Mouse (Mus musculus) spleen, postnatal 36 days (tissue): Measurements from ENCODE around the gene Gpr89.
A peak's percentile ranks its signal among the peaks of the same experiment; 100 is the strongest.

Experiments
- DNase-seq, 2 experiments: peaks; one replicate each; pipeline ENCODE4 v3.0.0; 2022; ENCODE audit warnings: low spot score in 2 of 2, mixed read lengths in 1 of 2

The Gpr89 gene

DNA sequence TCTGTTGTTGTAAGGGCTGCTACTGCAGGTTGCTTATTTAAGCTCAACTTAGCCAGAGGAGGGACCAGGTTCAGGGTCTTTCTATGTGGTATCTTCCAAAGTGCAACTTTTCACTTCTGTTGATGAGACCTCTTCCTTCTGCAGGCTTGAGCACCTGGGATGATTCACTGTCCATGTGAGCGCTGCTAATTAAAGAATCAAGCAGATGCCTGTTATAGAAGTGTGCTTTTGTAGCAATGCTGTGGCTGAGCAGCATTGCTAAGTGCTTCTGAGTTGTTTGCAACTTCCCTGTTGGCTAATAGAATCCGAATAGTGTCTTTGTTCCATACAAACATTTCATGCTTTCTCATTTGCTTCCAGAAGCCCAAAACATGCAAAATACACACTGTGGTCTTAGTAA, 34.9 kb downstream of the Gpr89 start:
- DNase-seq, result no peak

DNA sequence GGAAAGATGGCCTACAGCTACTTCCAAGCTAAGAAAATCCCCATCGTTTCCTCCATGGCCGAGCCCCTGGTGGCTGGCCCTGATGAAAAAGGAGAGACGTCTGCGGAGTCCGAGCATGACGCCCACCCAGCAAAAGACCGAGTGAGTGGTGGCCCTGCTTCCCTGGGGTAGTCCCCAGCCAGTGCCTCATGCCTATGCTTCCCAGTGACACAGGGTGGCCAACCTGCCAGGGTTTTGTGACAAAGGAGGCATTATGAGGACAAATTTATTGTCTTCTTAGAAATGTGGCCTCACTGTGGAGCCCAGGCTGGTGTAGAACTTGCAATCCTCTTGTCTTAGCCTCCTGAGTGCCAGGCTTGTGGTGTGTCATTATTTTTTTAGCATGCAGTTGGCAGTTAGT, 36.1 kb downstream of the Gpr89 start:
- no peak for DNase-seq

DNA sequence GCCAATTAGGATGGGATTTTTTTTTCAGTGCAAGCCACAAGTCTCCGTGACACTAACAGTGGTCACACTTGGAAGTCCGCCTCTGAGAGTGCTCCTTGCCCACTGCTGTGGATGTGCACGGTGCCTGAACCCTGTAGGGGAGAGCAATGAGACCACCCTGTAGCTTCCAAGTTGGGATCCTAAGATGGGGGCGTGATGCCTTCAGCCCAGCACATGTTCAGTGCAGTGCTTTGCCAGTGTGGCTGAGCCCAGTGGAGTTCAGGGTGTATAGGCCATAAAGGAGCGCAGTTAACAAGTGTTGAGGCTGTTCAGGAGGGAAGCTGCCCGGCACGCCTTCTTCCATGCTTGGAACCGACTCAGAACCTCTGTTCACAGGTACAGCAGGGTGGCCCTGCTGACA, 36.6 kb downstream of the Gpr89 start:
- DNase-seq, result no peak

DNA sequence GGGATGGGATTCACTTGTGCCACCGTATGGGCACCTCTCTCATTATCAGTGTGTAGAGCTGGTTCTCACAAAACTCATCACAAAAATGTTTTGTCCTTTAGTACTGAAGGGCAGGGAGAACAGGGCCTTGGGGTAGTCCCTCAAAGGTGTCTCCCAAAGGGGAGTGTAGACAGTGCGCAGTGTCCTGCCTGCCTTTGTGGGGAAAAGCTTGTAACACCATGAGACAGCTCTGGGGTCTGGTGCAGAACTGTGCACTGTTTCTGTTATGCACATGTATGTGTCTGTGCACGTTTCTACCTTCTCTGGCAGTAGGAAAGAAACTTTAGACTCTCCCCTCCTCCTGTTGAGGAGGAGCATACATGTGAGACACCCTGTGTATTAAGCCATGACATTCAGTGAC, 37.3 kb downstream of the Gpr89 start:
- DNase-seq, result no peak

DNA sequence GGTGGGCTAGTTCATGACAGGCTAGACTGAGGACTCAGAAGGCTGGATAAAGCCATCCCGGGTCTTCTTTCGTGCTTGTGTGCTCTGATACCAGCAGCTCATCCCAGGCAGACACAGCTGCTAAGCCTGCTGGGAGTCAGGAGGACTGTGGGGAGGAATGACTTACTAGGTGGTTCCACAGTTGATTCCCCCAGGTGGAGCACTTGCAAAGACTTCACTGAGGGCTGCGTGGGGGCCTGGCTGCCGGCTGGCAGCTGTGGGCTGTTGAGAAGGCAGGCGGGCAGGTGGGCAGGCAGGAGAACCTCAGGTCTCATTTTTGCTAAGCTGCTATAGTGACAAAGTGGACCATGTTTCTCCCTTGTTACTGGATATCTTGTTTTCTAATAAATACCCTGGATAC, 44.6 kb downstream of the Gpr89 start:
- no peak for DNase-seq

DNA sequence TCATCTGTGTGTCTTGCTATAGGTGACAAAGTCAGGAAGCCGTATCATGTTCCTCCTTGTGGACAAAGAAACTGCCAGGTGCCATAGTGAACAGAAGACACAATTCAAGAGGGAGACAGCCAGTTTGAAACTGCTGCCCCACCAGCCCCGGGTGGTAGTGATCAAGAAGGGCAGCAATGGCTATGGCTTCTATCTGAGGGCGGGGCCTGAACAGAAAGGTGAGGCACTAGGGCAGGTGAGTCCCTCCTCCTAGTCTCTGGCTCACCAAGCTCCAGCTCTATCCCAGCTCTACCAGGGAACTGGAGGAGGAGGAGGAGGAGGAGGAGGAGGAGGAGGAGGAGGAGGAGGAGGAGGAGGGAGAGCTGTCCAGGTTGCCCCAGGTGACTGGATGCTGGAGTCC, 49.3 kb downstream of the Gpr89 start:
- DNase-seq, result no peak

DNA sequence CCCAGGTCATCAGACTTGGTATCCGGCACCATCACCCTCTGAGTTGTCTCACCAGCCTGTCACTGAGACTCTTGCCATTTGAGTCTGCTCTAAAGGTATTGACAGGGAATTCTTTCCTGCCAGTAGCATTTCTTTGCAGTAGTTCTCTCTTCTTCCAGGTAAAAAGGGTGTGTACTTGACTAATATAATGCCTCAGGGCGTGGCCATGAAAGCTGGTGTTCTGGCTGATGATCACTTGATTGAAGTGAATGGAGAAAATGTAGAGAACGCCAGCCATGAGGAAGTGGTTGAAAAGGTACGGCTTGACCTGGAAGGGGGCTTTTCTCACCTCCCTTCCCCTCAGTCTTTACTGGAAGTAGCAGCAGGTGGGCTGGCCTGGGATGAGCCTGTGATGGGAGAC, 50.8 kb downstream of the Gpr89 start:
- DNase-seq, result no peak

DNA sequence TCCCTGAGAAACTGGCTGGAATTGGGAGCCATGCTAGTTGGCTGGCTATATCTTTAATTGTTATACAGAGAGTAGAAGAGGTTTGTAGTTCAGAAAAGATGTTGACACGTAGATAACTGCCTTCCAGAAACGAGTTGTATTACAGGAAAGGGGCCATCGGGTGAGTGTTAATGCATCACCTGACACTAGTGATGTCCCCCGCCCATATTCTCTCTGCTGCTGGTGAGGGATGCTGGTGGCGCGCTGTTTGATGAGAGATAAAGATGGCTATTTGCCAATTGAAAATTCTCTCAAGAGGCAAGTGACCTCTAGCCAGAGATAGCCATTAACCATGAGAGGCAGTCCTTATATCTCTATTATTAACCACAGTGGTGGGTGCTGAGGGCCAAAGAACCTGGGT, 52.6 kb downstream of the Gpr89 start:
- no peak for DNase-seq

DNA sequence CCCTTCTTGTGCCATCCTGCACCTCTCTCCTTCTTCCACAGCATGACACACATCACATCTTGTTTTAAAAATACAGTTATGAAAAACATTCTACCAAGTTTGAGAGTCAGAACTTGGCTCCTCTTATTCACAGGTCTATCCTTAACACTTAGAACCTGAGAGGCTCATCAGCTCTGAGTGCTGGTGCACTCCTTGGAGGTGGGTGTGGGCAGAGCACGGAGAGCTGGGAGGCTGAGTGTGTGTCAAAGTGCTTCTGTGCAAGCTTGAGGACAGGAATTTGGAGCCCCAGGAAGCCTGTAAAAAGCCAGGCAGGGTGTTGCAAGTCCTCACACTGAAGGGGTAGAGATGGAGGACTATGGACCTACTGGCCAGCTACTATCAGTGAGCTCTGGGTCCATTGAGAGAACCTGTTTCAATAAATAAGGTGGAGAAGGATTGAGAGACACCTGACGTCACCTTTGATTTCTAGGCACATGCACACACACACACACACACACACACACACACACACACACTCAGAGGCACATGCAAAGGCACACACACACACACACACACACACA, 55.9 kb downstream of the Gpr89 start:
- DNase-seq, result no peak

DNA sequence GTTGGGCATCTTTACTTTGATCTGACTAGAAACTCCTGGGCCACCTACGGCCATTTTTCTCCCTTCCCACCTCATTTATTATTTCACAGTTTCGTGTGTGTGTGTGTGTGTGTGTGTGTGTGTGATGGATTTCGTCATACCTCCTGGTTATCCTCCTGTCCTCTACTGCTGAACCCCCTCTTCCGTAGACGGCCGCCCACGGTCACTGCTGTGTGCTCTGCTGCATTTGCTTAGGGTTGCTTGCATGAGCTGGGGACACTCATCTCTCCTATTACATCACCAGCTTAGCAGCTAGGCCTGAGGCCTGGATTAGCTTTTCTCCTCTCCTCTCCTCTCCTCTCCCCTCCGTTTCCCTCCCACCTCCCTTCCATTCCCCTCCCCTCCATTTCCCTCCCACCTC, 56.7 kb downstream of the Gpr89 start:
- DNase-seq, result no peak

DNA sequence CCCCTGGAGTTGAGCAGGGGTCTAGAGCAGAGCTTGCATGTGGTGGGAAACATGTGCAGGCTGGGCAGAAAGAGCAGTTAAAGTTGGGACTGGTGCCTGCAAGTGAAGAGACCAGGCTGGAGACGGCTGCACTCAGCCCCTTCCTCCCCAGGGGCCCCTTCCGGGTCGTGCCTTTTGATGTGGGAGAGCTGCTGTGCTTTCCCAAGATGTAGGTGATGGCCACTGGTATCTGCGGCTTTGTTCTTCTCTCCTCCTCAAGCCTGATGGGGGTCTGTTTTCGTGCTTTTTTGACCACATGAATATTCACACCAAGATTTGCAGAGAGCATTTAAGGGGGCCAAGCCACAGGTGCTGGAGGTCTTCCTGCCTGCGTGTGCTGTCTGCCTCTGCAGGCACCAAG, 57.5 kb downstream of the Gpr89 start:
- DNase-seq, result peak; percentile 18

DNA sequence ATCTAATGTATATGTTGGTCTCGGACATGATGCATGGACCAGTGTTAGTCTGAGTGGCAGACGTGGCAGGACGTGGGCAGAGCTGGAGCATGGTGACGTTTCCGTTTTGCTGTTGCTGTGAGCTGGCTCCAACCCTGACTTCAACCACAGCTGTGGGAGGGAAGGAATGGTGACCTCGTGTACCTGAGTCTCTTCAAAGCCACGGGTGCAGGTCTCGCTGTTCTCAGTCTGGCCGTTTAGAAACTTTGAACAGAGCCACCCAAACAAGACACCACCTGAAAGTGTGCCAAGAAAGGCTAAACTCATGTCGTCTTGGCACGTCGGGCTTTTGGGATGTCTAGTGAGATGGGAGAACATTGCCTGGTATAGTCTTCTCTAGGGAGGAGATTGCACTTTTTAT, 58.2 kb downstream of the Gpr89 start:
- no peak for DNase-seq

DNA sequence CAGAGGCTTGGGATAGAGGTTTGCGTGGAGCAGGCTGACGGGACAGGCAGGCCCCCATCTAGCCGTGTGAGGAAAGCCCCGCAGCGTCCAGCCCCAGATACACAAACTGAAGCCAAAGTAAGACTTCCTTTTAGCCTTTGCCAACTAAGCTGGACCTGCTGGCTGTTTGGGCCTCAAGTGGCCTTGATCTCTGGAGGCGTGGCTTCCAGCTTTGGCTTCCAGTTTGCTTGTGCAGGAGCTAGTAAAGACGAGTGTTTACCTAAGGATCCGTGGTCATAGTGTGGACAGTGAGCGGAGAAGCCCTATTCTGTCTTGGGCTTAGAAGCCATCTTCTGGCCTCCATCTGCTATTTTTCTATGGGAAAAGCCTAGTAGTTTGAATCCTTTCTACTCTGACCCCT, 59.3 kb downstream of the Gpr89 start:
- no peak for DNase-seq

DNA sequence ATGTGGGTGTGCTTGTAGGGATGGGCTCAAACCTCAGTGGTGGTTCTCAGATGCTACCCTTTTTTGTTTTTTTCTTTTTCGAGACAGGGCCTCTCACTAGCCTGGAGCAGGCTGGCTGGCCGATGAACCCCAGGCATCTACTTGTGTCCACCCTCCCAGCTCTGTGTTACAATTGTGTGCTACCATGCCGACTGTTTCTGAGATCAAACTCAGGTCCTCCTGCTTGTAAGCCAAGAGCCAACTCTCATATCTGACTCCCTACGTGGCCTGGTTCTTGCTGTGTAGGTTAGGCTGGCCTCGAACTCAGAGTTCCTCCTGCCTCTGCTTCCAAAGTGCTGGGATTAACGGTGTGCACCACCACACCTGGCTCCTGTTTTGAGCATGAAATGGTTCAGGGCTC, 60.0 kb downstream of the Gpr89 start:
- no peak for DNase-seq

DNA sequence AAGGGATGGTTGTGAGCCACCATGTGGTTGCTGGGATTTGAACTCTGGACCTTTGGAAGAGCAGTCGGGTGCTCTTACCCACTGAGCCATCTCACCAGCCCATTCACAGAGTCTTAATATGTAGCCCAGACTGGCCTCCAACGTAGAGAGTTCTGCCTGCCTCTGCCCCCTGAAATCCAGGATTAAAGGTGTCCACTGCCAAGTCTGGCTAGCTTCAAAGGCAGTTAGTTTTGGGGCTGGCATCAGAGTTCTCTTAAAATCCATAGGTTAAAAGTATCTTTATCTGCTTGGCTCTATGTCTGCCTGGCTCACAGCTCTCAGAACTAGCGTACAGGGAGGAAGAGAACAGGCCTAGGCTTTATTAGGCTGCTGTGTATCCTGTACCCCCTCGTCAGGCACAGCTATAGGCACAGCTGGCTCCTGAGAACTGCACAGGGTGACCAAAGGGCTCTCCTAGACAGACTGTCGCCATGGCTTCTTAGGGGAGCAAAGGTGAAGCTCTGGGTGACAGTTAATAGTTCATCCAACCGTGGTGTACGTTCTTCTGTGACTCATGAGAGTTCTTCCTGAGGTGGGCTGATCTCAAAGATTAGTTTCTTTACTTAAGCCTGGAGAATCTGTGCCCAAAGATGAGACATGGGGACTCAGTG, 66.0 kb downstream of the Gpr89 start:
- DNase-seq, result no peak

DNA sequence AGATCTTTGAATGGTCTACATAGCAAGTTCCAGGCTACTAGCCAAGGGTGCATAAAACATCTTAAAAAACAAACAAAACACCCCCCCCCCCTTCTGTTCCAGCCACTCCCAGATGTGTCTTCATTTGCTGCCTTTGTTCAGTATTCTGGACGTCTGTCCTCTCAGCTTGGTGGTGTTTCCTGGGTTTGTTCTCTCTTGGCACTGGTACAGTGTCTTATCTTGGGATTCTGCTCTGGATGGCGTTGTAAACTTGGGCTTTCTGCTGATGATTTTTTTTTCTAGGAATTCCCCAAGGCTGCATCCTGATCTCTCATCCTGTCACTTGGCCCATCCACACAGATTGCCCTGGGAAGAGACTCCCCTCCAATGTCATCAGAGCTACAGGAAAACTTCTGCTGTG, 68.7 kb downstream of the Gpr89 start:
- DNase-seq, result no peak

DNA sequence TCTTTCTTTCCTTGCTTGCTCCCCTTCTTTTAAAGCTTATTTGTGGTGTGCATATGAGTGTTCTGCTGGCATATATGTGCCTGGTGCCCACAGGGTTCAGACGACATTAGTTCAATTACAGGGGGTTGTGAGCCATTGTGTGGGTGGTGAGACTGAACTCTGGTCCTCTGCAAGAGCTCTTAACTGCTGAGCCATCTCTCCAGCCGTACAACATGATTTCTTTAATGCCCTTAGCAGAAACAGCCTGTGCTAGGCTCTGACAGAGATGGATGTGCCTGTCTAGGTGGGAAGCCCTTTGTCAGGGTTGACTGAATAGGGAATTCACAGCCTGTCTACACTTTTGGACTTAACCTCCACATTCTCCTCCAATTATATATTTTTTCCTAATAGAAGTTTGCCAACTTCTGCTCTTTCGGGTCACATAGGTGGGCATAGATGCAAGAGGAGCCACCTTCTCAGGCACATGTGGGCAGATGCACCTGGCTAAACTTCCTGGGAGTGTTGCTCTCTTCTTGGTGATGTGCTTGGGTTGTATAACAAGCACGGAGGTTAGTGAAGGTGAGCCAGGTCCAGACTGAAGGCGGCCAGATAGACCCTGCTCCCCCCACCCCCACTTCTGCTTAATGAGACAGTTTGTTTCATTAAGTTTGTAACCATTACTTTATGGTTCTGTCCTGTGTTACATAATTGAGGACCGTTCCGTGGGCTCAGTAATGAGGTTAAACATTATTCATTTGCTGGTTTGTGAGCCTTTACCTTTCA, 70.4 kb downstream of the Gpr89 start:
- DNase-seq, result no peak

DNA sequence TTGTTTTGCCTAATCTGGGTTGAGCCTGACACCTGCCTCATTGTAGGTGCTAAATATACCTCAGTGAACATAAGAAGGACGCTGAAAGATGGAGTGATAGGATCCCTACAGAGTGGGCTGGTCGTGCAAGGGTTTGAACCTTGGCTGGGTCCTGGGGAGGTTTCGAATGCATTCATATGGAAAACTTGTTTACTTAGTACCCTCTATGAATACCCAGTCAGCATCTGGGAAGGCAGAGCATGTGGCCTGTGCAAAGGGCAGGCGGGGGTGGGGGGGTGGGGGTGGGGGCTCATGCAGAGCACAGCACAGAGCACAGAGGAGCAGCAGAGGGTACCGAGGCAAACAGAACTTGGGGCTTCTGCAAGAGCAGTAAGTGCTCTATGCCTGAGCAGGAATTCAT, 72.2 kb downstream of the Gpr89 start:
- no peak for DNase-seq

DNA sequence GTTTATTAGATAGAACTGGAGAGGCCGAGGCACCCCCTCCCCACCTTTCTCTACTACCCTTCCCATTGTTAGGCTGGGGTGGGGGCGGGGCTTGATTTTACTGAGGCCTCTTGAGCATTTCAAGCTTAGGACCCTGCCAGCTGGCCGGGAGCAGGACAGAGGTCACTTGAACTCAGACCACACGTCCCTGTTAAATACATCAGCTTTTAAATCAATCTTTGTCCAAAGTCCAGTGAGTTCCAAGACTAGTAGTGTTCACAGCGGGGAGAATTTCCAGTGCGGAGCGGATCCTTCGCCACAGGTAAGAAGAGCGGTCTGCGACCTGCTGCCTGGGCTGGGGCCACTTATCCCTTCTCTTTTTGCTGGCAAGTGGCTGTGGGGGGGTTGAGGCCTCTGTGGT, 75.3 kb downstream of the Gpr89 start:
- no peak for DNase-seq

DNA sequence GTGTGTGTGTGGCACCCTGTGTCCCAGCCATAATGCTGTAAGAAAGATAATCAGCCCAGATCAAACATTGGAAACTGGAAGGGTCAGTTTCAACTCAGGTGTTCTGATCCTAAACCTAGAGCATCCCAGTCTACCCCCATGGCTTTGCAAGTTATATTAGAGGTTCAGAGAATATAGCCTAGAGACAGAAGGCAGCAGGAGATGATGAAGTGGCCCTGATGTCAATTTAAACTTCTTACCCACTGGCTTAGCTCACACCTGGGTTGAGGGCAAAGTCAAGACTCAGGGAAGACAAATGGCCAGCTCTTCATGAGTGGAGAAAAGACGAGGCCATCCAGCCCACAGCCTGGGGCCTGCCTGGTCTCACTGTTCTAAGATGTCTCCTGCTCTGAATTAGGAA, 76.2 kb downstream of the Gpr89 start, which contains the start of the genes Pdzk1 and Cd160:
TSS of gene Pdzk1 (plus strand) at position 301 of the 400 bp plus-strand sequence.
TSS of gene Cd160 (minus strand) at position 368 of the 400 bp plus-strand sequence.
- DNase-seq, result no peak

DNA sequence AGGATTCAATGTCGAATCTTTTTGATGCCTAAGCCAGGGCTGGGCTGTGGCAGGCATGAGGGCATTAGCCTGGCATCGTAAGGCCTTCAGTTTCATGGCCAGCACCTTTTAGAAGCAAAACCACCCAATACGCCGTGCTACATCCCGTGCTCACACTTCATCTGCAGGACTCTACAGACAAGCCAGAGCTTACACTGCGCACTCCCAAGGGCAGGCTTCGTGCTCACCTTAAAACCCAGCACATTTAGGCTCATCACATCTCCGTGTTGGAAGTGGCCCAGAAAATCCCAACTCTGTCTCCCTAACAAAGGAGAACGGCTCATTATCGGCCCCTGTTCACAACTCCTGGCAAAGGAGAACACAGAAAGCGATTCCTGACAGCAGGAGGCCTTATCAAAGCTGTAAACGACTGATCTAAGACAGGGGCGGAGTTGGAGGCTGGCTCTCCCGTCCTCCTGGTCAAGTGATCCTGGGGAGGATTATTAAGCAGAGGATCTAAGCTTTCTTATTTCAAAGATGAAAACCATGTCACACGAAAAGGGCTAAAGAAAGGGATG, 76.8 kb downstream of the Gpr89 start:
- DNase-seq, result no peak

DNA sequence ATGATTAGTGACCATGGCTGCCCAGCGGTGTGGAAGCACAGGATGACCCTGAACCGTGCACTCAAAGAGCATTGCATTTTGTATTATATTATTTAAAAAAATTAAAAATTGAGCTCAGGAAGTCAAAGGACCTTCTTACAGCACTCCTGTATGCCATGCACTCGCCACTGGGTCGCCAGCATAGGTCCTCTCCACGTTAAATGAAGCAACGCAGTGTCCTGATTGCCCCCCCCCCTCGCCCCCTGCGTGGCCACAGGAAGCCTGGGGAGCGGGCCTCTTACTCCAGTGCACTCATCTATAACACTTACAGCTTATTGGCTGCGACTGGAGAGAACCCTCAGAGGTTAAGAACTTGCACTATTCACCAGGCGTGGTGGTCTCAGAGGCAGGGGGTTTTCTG, 79.9 kb downstream of the Gpr89 start:
- no peak for DNase-seq

DNA sequence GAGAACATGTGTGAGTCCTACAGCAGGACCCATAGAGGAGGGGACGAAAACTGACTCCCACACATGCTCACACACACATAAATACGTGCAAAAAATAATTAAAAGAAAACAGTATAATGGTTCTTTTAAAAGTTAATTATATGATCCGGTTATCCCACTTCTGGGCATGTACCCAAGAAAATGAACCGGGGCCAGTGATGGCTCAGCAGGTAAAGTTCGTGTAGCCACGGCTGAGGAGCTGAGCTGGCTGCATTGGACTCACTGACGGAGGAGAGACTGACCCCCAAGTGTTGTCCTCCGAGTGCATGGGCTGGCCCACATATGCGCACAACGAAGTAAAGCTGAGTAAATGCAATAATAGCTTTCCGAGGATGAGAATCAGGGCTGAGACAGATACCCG, 80.5 kb downstream of the Gpr89 start:
- DNase-seq, result no peak
